Mouse (Mus musculus) bone marrow, adult 2 months (tissue): ENCODE results near the gene Wdtc1. TPM values are rescaled to one million over a fixed set of nuclear protein-coding genes. Genes with fewer than 3 reads are reported as not detected.
A peak's percentile ranks its signal among the peaks of the same experiment; 100 is the strongest.

Source experiments
- H3K27ac ChIP-seq: fragments of 200-500 bp; 2 replicates; pipeline ENCODE4 v1.5.1; 2012; ENCODE audit warnings: low read depth, mild to moderate bottlenecking, control low read depth, inconsistent platforms, low read length; ENCODE audit not compliant: control insufficient read depth, poor library complexity, insufficient read depth
- H3K4me1 ChIP-seq: fragments of 200-500 bp; 2 replicates; pipeline ENCODE4 v1.6.1; 2011; ENCODE audit warnings: low read length; ENCODE audit not compliant: control insufficient read depth, insufficient read depth
- H3K4me3 ChIP-seq: fragments of 200-500 bp; replicated peaks from 2 replicates; pipeline ENCODE3; 2011; ENCODE audit warnings: mild to moderate bottlenecking, low read depth, low read length, control low read depth; ENCODE audit not compliant: control insufficient read depth
- CTCF ChIP-seq: fragments of 200-500 bp; IDR thresholded peaks from 2 replicates; pipeline ENCODE4 v1.5.1; 2011; ENCODE audit warnings: low read length, control low read depth; ENCODE audit not compliant: control insufficient read depth, insufficient read depth
- POLR2A ChIP-seq: fragments of 200-500 bp; IDR thresholded peaks from 2 replicates; pipeline ENCODE4 v1.6.1; 2011; ENCODE audit warnings: low read depth, mild to moderate bottlenecking, control low read depth, low read length, borderline replicate concordance; ENCODE audit not compliant: control insufficient read depth
- WGBS: fragments of 180-500 bp; shearing (Covaris S2); methylation state at CpG from one replicate; pipeline ENCODE4 v1.1.7; 2018; 5-methylcytosine and 5-hydroxymethylcytosine counted together
- polyA plus RNA-seq: library from polyadenylated mRNA; stranded (reverse); fragments of >200 nt; gene quantifications from 2 replicates; pipeline ENCODE4 v1.2.4, GENCODE M21; 2011; ENCODE audit warnings: low replicate concordance; ENCODE audit not compliant: missing spikeins, insufficient read depth, insufficient read length

The Wdtc1 gene
- polyA plus RNA-seq, 1 experiment: 14.6 TPM

- Histone ChIP-seq H3K27ac (no peak overlapping the region), H3K4me3 (no peak overlapping the region), H3K4me1 (no peaks in the 10 kb centered on the region; the same call in 1 of the 2 replicates)
- 72% methylated on average over 5 of the region's 5 CpGs for WGBS
- no peak for TF ChIP-seq CTCF
- no peak for TF ChIP-seq POLR2A
Observed at GRCm38 (mm10) chr4:133263756-133264155, 89.5 kb downstream of the Wdtc1 start.

GRCm38 (mm10) chr4:133262882-133263281, 90.4 kb downstream of the Wdtc1 start, which contains the start of gene Sytl1:
Gene Sytl1, minus strand, starts transcription at chr4:133263113.
- Histone ChIP-seq H3K4me1 (no peaks in the 10 kb centered on the region; the same call in 1 of the 2 replicates), H3K27ac (peak within 1 kb of the TSS; percentile 66), H3K4me3 (peak within 1 kb of the TSS; percentile 66)
- TF ChIP-seq CTCF: peak; percentile 38; the same call in 1 of the 2 replicates
- no peak for TF ChIP-seq POLR2A
- 7% methylated on average over 7 of the region's 7 CpGs for WGBS

- 9% methylated on average over 7 of the region's 7 CpGs for WGBS
- TF ChIP-seq CTCF: no peak
- TF ChIP-seq POLR2A: no peak
- peak overlapping the region; percentile 66 for H3K4me3 ChIP-seq
- no peaks in the 10 kb centered on the region; the same call in 1 of the 2 replicates for H3K4me1 ChIP-seq
- H3K27ac ChIP-seq: peak overlapping the region; percentile 66
Observed at GRCm38 (mm10) chr4:133262375-133262765, 90.9 kb downstream of the Wdtc1 start.

GRCm38 (mm10) chr4:133261641-133262374, 91.5 kb downstream of the Wdtc1 start:
- peak overlapping the region; percentile 66 for H3K4me3 ChIP-seq

GRCm38 (mm10) chr4:133257798-133258408, 95.4 kb downstream of the Wdtc1 start:
- Histone ChIP-seq H3K4me3 (no peak overlapping the region), H3K4me1 (no peaks in the 10 kb centered on the region; the same call in 1 of the 2 replicates), H3K27ac (no peak overlapping the region)
- WGBS: 84% methylated on average over 12 of the region's 12 CpGs
- TF ChIP-seq CTCF (no peak), POLR2A (no peak)

More at GRCm38 (mm10) chr4:133261641-133262374, 91.5 kb downstream of the Wdtc1 start:
- TF ChIP-seq CTCF (no peak), POLR2A (no peak)
- Histone ChIP-seq H3K4me1 (no peaks in the 10 kb centered on the region; the same call in 1 of the 2 replicates), H3K27ac (peak overlapping the region; percentile 66)
- WGBS: 8% methylated on average over 10 of the region's 10 CpGs

GRCm38 (mm10) chr4:133257230-133257629, 96.1 kb downstream of the Wdtc1 start:
- 82% methylated on average over 11 of the region's 12 CpGs for WGBS
- Histone ChIP-seq H3K4me3 (no peak overlapping the region), H3K4me1 (no peaks in the 10 kb centered on the region; the same call in 1 of the 2 replicates), H3K27ac (no peak overlapping the region)
- TF ChIP-seq CTCF (no peak), POLR2A (no peak)

GRCm38 (mm10) chr4:133256820-133257219, 96.5 kb downstream of the Wdtc1 start:
- no peak overlapping the region for H3K27ac ChIP-seq
- no peaks in the 10 kb centered on the region; the same call in 1 of the 2 replicates for H3K4me1 ChIP-seq
- 91% methylated on average over 24 of the region's 24 CpGs for WGBS
- TF ChIP-seq POLR2A: no peak
- TF ChIP-seq CTCF: no peak
- no peak overlapping the region for H3K4me3 ChIP-seq

GRCm38 (mm10) chr4:133255392-133255791, 97.9 kb downstream of the Wdtc1 start:
- no peak overlapping the region for H3K4me3 ChIP-seq
- no peaks in the 10 kb centered on the region for H3K4me1 ChIP-seq
- TF ChIP-seq POLR2A: no peak
- TF ChIP-seq CTCF: no peak
- H3K27ac ChIP-seq: no peak overlapping the region
- 79% methylated on average over 6 of the region's 6 CpGs for WGBS
